Mouse (Mus musculus): ENCODE data around the gene Olfr1100. TPM values are rescaled to one million over a fixed set of nuclear protein-coding genes. Genes with fewer than 3 reads are reported as not detected.

The Olfr1100 gene
- polyA plus RNA-seq (2012; rRNA removed; ENCODE audit: low replicate concordance): not detected in 2 replicates

DNA sequence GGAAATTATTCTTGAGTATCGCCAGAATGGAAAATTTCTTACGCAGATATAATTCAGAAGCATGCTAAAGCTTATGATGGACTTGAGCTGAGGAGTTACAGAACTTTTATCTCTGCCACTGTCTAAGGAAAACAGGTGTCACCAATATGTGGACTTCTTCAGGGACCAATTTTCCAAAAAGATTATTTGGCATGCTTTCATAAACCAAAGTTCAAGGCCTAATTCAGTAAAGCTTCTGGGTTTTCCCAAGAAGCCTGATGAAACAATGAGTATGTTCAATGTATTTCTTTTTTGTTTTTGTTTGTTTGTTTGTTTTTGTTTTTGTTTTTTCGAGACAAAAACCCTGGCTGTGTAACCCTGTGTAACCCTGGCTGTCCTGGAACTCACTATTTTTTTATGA is at the start of gene Olfr1100:
TSS of gene Olfr1100 (minus strand) at position 101 of the 400 bp plus-strand sequence.

DNA sequence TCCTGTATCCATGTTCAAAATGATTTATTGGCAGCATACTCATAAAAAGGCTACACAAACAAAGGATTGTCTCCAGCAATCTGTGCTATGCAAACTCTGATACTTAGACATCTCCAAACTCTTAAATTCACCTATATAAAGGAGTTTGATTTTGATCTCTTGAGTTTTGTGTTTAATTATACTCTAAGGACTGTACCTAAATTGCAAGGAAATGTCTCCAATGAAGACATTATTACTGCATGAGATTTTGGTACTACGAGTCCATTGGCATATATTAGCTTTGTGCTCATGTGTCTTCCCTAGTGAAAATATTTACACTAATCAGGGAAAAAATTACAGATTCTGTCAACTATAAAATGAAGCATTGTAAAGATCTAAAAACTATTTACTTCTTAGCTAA is 47.2 kb upstream of the Olfr1100 start, which contains the start of gene Olfr1104:
TSS of gene Olfr1104 (minus strand) at position 101 of the 400 bp plus-strand sequence.

DNA sequence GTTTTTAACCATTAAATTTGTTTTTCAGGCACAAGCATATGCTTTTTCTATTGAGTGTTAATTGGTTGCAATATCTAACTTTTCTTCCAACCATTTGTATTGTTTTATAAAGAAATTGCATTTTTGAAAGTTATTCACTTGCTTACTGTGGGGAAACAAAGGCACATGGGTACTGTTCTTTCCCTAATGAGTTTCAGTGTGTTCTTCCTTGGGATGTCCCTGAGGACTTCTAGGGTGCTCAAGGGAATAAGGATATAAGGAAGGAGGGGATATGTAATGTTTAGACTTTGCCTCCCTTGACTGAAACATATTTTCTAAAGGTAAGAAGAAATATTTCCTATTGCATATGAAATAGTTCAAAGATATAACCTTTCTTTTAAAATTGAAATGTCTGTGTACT is 18.3 kb upstream of the Olfr1100 start, which contains the start of gene Olfr1102:
TSS of gene Olfr1102 (plus strand) at position 301 of the 400 bp plus-strand sequence.

DNA sequence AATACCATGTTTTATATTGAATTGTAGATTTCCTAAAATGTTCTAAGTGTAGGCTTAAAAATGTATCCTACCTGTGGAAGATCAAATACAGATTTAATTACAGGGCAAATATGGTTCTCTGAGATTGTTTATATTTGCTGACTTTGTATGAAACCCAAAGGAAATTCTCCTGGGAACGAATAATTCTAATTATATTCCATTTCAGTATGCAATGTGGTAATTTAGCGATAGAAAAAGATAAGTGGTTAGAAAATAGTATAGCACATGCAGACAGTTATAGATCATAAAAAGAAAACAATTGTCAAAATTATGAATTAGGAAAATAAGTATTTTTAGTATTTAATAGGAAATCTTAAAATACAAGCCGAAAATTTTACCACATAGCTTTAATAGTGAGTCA is 11.4 kb upstream of the Olfr1100 start, which contains the start of gene Olfr1101:
TSS of gene Olfr1101 (minus strand) at position 101 of the 400 bp plus-strand sequence.

DNA sequence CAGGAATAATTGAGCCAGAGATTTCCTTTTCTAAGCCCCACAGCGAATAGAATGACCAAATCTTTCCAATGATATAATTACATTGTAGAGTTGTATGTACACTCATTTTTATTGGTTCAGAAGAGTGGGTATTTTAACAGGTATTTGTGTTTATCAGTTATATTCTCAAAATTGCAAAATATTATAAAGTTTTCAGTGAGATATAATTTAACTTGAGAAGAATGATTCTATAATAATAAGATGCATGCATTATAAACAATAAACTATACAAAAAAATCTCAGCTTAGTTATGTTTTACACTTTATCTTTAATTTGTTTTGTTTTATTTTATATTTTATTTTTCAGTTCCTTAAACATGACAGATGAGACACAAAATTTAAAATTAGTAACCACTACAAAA is 19.2 kb downstream of the Olfr1100 start, which contains the start of gene Olfr1099:
TSS of gene Olfr1099 (minus strand) at position 101 of the 400 bp plus-strand sequence.

Other genes starting within 250 kb of the Olfr1100 start
- gene Olfr1089, start 246.3 kb downstream of the Olfr1100 start, polyA plus RNA-seq (2012; rRNA removed; ENCODE audit: low replicate concordance): not detected in 2 replicates
- gene Olfr1090, start 221.0 kb downstream of the Olfr1100 start, polyA plus RNA-seq (2012; rRNA removed; ENCODE audit: low replicate concordance): not detected in 2 replicates
- gene Olfr1093, start 197.5 kb downstream of the Olfr1100 start, polyA plus RNA-seq (2012; rRNA removed; ENCODE audit: low replicate concordance): not detected in 2 replicates
- not detected in 2 replicates for gene Olfr141, start 169.9 kb downstream of the Olfr1100 start, polyA plus RNA-seq (2012; rRNA removed; ENCODE audit: low replicate concordance)
- not detected in 2 replicates for gene Olfr1094, start 155.3 kb downstream of the Olfr1100 start, polyA plus RNA-seq (2012; rRNA removed; ENCODE audit: low replicate concordance)
- not detected in 2 replicates for gene Olfr1095, start 128.3 kb downstream of the Olfr1100 start, polyA plus RNA-seq (2012; rRNA removed; ENCODE audit: low replicate concordance)
- gene Gm13723, start 105.2 kb downstream of the Olfr1100 start, polyA plus RNA-seq (2012; rRNA removed; ENCODE audit: low replicate concordance): not detected in 2 replicates
- not detected in 2 replicates for gene Olfr1097, start 87.7 kb downstream of the Olfr1100 start, polyA plus RNA-seq (2012; rRNA removed; ENCODE audit: low replicate concordance)
- gene Olfr1098, start 55.4 kb downstream of the Olfr1100 start, polyA plus RNA-seq (2012; rRNA removed; ENCODE audit: low replicate concordance): not detected in 2 replicates
- not detected in 2 replicates for gene Olfr1099, start 19.3 kb downstream of the Olfr1100 start, polyA plus RNA-seq (2012; rRNA removed; ENCODE audit: low replicate concordance)
- gene Olfr1101, start 11.3 kb upstream of the Olfr1100 start, polyA plus RNA-seq (2012; rRNA removed; ENCODE audit: low replicate concordance): not detected in 2 replicates
- not detected in 2 replicates for gene Olfr1102, start 18.4 kb upstream of the Olfr1100 start, polyA plus RNA-seq (2012; rRNA removed; ENCODE audit: low replicate concordance)
- gene Olfr1104, start 47.1 kb upstream of the Olfr1100 start, polyA plus RNA-seq (2012; rRNA removed; ENCODE audit: low replicate concordance): not detected in 2 replicates
- gene Olfr1105, start 56.6 kb upstream of the Olfr1100 start, polyA plus RNA-seq (2012; rRNA removed; ENCODE audit: low replicate concordance): not detected in 2 replicates
- gene Olfr1106, start 72.3 kb upstream of the Olfr1100 start, polyA plus RNA-seq (2012; rRNA removed; ENCODE audit: low replicate concordance): not detected in 2 replicates
- not detected in 2 replicates for gene Olfr1107, start 95.9 kb upstream of the Olfr1100 start, polyA plus RNA-seq (2012; rRNA removed; ENCODE audit: low replicate concordance)
- not detected in 2 replicates for gene Olfr1109, start 116.1 kb upstream of the Olfr1100 start, polyA plus RNA-seq (2012; rRNA removed; ENCODE audit: low replicate concordance)
- not detected in 2 replicates for gene Olfr259, start 134.6 kb upstream of the Olfr1100 start, polyA plus RNA-seq (2012; rRNA removed; ENCODE audit: low replicate concordance)
- gene Olfr1110, start 160.3 kb upstream of the Olfr1100 start, polyA plus RNA-seq (2012; rRNA removed; ENCODE audit: low replicate concordance): not detected in 2 replicates
- gene Olfr1111, start 172.7 kb upstream of the Olfr1100 start, polyA plus RNA-seq (2012; rRNA removed; ENCODE audit: low replicate concordance): not detected in 2 replicates
- not detected in 2 replicates for gene Olfr1112, start 207.8 kb upstream of the Olfr1100 start, polyA plus RNA-seq (2012; rRNA removed; ENCODE audit: low replicate concordance)
- not detected in 2 replicates for gene Olfr1113, start 229.0 kb upstream of the Olfr1100 start, polyA plus RNA-seq (2012; rRNA removed; ENCODE audit: low replicate concordance)